Mouse (Mus musculus): ENCODE results near the gene Madcam1.

The Madcam1 gene

DNA sequence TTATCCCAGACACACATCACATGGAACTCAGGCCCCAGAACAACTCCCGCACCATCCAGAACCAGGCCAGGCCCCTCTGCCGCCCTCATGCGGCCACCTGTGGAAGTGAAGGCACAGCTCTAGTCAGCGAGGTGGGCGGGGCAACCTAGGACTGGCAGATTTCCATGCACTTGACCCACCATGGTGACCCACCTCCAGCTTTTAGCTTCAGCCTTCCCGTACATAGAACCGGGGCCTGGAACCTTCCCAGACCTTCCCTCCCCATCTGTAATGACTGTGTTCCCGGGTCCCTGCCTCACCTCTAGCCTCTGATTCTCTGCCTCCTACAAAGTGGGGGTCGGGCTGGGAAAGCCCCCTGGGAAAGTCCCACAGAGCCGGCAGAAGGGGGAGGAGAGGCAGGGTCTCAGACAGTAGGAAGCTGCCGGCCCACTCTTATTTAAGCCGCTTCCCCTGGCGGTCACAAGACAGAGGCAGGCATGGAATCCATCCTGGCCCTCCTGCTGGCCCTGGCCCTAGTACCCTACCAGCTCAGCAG lies at the start of gene Madcam1:
TSS of gene Madcam1 (plus strand) at position 429 of the 535 bp plus-strand sequence.
- no peak for DNase-seq (ENCODE audit: low spot score)

- no peak for DNase-seq (ENCODE audit: low spot score)
These were observed 48.5 kb upstream of the Madcam1 start for GRCm38 (mm10) chr10:79615860-79616259.

DNA sequence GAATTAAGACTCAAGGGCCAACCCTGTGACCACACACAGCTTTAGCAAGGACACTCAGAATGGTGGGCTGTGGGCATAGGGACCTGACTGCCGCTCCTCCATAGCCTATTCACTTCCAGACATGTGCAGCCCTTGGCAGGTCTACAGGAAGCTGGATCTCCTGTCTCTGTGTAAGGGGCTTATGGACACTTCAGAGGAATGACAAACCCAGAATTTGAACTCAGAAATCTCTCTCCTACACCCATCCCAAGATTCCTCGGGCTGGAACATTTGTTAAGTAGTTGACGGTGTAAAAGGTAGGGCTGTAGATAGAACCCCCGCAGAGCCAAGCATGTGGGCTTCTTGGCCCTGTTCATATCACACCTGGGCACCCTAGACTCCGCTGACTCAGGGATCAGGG lies 48.0 kb upstream of the Madcam1 start:
- no peak for DNase-seq (ENCODE audit: low spot score)

GRCm38 (mm10) chr10:79623950-79624349 lies 40.4 kb upstream of the Madcam1 start:
- DNase-seq (ENCODE audit: low spot score): no peak

DNA sequence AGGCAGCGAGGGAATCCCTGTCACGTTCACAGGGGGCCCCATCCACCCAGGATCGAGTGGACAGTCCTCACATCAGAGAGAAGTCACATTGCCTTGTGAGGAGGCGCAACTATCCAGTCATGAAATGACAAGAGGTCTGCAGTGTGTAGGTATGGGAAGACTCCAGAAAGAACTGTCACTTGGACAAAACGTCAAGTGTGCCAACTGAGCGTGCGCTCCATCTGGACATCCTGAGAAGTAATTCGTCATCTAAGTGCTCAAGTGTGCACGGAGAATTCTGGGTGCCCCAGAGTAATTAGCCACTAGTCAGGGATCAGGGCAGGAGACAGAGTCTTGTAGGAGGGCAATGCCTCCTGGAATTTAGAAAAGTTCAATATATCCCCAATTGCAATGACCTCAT lies 39.0 kb upstream of the Madcam1 start:
- DNase-seq (ENCODE audit: low spot score): no peak

DNA sequence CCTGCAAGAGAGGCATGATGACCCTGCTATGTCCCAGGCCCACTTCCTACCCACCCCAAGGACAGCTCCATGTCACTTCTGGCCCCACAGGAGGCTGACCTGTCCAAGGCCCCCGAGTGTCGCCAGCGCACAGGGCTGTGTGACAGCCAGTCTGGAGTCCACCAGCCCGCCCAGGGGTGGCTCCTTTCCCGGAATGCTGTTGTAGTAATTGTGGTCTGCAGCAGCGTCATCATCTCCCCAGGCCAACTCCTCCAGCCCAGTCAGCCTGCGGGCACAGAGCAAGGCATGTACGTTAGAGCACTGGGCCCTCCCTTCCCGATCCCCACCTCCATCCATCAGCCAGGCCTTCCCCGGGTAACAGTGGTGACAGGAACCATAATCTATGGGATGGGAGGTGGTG lies 38.2 kb upstream of the Madcam1 start:
- DNase-seq (ENCODE audit: low spot score): no peak

DNA sequence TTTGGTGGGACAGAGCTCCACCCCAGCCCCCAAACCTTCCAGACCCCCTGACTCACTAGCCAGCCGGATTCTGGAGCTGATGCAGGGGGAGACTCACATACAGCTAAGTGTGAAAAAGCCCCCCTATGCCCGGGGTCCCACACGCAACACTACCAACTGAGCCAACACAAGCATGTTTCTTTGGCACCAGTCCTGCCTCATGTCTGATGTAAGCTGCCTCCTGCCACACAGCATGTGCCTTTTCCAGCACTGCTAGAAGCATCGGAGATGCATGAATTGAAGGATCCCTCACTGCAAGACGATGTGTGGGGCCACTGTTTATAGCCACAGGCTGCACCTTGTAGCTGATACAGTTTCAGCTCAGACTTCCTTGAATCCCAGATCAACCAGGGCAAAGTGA lies 36.0 kb upstream of the Madcam1 start:
- DNase-seq (ENCODE audit: low spot score): no peak

GRCm38 (mm10) chr10:79631432-79631831 lies 32.9 kb upstream of the Madcam1 start:
- no peak for DNase-seq (ENCODE audit: low spot score)

DNA sequence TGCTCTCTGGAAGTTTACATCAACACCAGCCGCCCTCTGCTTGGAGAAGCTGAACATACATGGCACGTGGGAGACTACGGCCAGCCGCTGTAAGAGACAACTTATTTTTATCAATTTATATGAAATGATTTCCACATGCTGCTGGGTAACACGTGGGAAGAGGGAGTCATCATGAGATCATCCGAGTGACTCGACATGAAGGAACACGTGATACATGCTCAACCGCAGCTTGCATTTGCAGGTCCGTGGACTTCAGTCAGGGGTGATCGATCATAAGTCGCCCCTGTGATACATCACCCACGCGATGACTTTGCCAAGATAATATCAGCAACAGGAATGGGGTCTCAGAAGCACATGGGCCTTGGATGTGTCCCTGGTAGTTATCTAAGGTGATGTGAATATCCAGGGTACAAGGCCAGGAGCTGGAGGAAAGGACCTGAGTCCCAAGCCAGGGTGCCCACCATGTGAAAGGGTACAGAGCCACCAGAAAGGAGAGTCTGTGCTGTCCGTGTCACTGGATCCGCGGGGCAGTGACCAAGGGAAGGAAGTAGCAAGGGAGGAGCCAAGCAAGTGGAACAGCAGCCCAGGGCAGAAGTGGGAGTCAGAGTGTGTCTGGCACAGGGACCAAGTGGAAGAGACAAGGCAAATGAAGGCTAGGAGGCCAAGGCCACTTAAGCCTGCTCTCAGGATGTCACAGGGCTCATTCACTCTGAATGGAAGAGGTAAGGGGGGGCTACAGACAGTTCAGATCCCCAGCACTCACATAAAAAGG lies 31.2 kb upstream of the Madcam1 start:
- DNase-seq (ENCODE audit: low spot score): no peak

DNA sequence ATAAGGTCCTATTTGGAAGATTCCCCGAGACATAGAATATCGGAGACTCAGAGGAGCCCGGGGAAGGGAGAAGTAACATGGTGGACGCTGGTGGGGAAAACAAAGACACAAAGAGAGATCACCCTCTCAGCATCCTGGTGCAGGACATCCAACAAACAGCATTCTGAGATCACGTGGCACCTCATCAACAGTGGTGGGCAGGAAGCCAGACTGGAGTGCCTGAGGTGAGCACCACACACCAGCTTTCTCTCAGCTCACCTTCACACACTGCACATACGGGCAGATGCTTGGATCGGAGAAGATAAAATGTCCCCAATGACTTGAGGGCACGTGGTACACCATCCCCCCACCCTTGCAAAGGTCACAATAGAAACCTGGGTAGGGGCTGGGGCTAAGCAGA lies 28.1 kb upstream of the Madcam1 start:
- no peak for DNase-seq (ENCODE audit: low spot score)

GRCm38 (mm10) chr10:79637128-79638110 lies 26.9 kb upstream of the Madcam1 start, which contains the start of gene Shc2:
Gene Shc2 (minus strand): TSS chr10:79637918.
- peak; percentile 68 for DNase-seq (ENCODE audit: low spot score)

- no peak for DNase-seq (ENCODE audit: low spot score)
These were observed 25.7 kb upstream of the Madcam1 start for GRCm38 (mm10) chr10:79638486-79639204.

DNA sequence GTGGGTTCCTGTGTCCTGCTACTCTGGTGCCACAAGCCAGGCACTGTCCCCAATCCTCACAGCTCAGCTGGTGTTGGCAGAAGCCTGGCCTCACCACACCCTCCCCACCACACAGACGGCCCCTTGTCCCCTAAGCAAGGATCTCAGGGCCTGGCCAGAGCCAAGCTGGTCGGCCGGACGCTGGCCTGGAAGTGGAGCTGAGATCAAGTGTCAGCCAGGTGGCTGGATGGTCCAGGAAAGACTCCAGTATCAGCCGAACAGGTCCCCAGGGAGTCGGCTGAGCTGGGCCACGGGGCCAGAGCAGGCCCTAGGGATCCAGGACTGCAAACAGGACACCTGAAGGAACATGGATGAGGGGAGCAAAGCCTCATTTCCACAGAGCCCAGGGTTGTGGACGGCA lies 18.6 kb upstream of the Madcam1 start, which contains the start of gene Odf3l2:
TSS of gene Odf3l2 (minus strand) at position 28 of the 400 bp plus-strand sequence.
- DNase-seq (ENCODE audit: low spot score): no peak

DNA sequence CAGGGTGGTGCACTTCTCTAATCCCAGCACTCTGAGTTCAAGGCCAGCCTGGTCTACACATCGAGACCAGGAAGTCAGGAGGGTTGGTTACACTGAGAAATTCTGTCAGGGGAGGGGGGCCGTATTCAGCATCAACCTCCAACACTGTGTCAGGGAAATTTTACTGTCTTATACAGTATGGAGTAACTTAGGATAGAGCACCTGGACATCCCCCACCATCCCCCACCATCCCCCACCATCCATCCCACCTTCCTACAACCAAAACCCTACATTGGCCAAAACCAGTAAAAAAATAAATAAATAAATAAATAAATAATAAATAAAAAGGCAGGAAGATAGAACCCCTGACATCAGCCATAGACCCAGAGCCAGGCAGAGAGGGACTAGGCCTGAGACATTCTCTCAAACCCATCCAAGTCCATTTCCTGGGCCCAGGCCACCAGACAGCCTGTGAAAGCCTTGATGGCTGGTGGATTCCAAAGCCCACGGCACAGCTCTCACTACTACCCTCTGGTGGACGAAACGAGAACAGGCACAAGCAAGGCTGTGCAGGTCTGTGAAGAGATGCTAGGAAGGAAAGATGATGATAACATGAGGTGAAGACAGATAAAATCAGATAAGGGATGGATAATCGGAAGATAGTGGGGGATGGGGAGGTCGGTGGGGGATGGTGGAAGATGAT lies 15.1 kb upstream of the Madcam1 start:
- DNase-seq (ENCODE audit: low spot score): no peak

DNA sequence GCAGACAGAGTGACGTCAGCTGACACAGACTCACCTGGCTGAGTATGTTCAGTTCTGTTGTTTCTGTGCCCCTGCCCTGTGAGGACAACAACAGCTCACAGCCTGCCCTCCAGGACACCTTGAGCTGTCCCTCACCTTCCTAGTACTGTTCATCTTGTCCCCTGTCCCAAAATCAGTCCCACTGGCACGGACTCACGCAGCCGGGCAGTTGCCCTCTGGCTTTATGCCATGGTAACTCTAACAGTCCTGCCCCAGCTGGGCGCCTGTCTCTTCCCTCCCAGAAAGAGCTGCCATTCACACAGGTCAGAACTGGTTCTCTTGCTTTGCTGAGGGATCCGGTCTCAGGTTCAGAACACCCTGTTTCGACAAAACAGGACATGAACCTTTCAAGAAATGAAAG lies 11.6 kb upstream of the Madcam1 start:
- DNase-seq (ENCODE audit: low spot score): no peak

- no peak for DNase-seq (ENCODE audit: low spot score)
These were observed 9.4 kb upstream of the Madcam1 start for GRCm38 (mm10) chr10:79654946-79655395.

- DNase-seq (ENCODE audit: low spot score): no peak
These were observed 5.5 kb upstream of the Madcam1 start for GRCm38 (mm10) chr10:79658829-79659228.

- DNase-seq (ENCODE audit: low spot score): no peak
These were observed 4.1 kb upstream of the Madcam1 start for GRCm38 (mm10) chr10:79660298-79660697.

GRCm38 (mm10) chr10:79661861-79662260 lies 2.5 kb upstream of the Madcam1 start:
- DNase-seq (ENCODE audit: low spot score): no peak

DNA sequence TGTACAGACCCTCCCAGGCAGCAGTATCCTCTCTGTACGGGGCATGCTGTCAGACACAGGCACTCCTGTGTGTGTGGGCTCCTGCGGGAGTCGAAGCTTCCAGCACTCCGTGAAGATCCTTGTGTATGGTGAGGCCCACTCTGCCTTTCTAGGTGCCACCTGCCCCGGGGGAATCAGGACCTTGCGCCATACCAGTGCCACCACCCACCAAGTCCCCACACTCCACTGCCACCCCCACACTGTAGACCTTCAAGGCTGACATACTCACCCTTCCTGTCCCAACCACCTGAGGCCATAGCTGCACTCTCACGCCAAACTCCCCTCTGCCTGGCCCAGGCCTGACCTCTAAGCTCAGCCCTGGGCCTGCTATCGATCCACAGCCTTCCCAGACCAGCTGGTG lies 692 bp downstream of the Madcam1 start:
- no peak for DNase-seq (ENCODE audit: low spot score)

GRCm38 (mm10) chr10:79666493-79666892 lies 2.1 kb downstream of the Madcam1 start:
- DNase-seq (ENCODE audit: low spot score): no peak
